Mouse (Mus musculus) testis, adult 2 months (tissue): ENCODE data around the gene Bdkrb2.

Experiments used
- CTCF ChIP-seq: fragments of 200-500 bp; IDR thresholded peaks from 2 replicates; pipeline ENCODE4 v1.5.1; 2012; ENCODE audit warnings: low read depth, mild to moderate bottlenecking, inconsistent platforms, low read length, moderate library complexity; ENCODE audit not compliant: control insufficient read depth, insufficient read depth, insufficient replicate concordance
- POLR2A ChIP-seq: fragments of 200-500 bp; IDR thresholded peaks from 2 replicates; pipeline ENCODE4 v1.6.1; 2012; ENCODE audit warnings: low read depth, mild to moderate bottlenecking, inconsistent platforms, low read length, moderate library complexity; ENCODE audit not compliant: control insufficient read depth

DNA sequence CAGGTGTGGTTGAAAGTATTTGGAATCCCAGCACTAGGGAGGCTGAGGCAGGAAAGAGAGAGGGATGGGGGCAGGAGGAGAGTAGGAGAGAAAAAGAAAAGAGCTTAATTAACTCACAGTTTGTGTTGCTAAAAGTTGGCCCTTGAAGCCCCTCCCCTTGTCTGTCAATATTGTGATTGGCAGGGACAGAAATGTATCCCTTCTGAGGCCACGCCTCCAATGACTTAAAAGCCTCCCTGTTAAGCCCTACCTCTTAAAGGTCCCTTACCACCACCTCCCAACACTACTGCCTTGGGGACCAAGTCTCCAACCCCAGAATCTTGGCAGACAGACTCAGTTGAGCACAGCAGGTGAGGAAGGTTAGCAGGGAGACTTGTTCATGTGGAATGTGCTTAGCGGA is 9.6 kb downstream of the Bdkrb2 start:
- no peak for TF ChIP-seq CTCF
- no peak for TF ChIP-seq POLR2A
